ENCODE assay signal across 8 mouse cellular contexts in the genomic region with DNA sequence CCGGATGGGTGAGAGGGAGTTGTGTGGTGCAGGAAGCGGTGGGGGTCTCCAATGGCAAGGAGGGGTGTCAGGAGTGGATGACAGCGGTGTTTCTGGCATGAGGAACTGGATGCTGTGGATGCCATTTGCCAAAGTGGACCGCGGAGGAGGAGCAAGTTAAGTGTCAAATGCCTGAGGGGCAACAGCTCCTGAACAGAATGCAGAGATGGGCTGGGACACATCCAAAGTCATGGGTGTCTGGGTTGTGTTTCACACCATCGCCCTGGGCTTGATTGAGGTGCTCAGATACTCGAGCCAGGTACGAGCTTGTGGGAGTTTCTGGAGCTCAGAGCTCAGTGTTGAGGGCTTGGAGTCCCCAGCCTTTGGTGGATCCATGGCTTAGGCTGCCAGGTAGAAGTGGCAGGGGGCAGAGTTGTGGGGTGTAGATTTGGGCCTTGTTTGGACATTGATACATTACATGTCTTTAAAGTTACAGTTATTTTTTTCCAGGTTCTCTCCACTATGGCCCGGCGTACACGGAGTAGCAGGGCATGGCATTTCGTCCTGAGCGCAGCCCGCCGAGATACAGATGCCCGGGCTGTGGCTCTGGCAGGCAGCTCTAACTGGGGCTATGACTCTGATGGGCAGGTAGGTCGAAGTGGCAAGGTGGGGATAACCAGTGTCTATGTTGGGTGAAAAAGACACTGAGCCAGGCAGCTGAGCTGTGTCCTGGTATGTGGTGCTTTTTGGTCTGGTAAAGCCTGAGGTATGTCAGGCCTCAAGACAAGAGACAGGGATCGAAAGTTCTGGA. TPM values are rescaled to one million over a fixed set of nuclear protein-coding genes. Genes with fewer than 3 reads are reported as not detected.
DNase-seq lines count a peak whose midpoint lies in the region; ATAC-seq and TF ChIP-seq lines count a peak whose summit lies in the region.

No protein-coding gene starts in this region.

- H3K27me3 ChIP-seq in kidney, postnatal 0 days (ENCODE audit: insufficient read depth, low read length) = no peaks in the 10 kb centered on the region
- no peaks in the 10 kb centered on the region for H3K27me3 ChIP-seq in forebrain, embryonic 13.5 days
- no peaks in the 10 kb centered on the region for H3K27me3 ChIP-seq in liver, embryonic 11.5 days (replicated peaks; ENCODE audit: control insufficient read depth, insufficient read depth, low read length)

- 56% methylated on average over 18 of the region's 18 CpGs for WGBS in kidney, postnatal 0 days
- WGBS in forebrain, embryonic 13.5 days = 68% methylated on average over 18 of the region's 18 CpGs
- 60% methylated on average over 18 of the region's 18 CpGs for WGBS in liver, embryonic 11.5 days

- H3K27ac ChIP-seq in kidney, postnatal 0 days = peak overlapping the region; percentile 80
- 0 out of 2 replicates have a peak overlapping the region, but pooled peaks have one; percentile 44 for H3K27ac ChIP-seq in forebrain, embryonic 13.5 days
- peak overlapping the region; percentile 60; the same call in 1 of the 2 replicates for H3K27ac ChIP-seq in liver, embryonic 11.5 days (ENCODE audit: low read depth, low read length)

- no peaks in the 10 kb centered on the region for H3K9me3 ChIP-seq in kidney, postnatal 0 days (replicated peaks; ENCODE audit: low read length)
- H3K9me3 ChIP-seq in forebrain, embryonic 13.5 days (replicated peaks) = no peaks in the 10 kb centered on the region
- no peaks in the 10 kb centered on the region for H3K9me3 ChIP-seq in liver, embryonic 11.5 days (ENCODE audit: control insufficient read depth, low read length)

- H3K36me3 ChIP-seq in kidney, postnatal 0 days (ENCODE audit: insufficient read depth, low read length) = peaks cover 26% of the 10 kb centered on the region
- H3K36me3 ChIP-seq in forebrain, embryonic 13.5 days (ENCODE audit: poor library complexity, severe bottlenecking) = peaks cover 57% of the 10 kb centered on the region
- H3K36me3 ChIP-seq in liver, embryonic 11.5 days (ENCODE audit: control insufficient read depth, insufficient read depth, low read length) = peaks cover 42% of the 10 kb centered on the region

- H3K4me2 ChIP-seq in kidney, postnatal 0 days (ENCODE audit: low read length) = peak overlapping the region; percentile 76
- peak overlapping the region; percentile 90 for H3K4me2 ChIP-seq in forebrain, embryonic 13.5 days
- peak overlapping the region; percentile 96 for H3K4me2 ChIP-seq in liver, embryonic 11.5 days

- intact Hi-C loops in left cerebral cortex, postnatal 36 days (cut with DNase I) = loop anchor here (2.0 kb wide), 1 partner anchor 37 kb away; the partner anchor contains the start of gene Fahd1

- peak; percentile 13 for DNase-seq in kidney, postnatal 0 days (ENCODE audit: low spot score)
- no peak for DNase-seq in kidney, adult 8-10 months
- DNase-seq in ZHBTc4 (ENCODE audit: low read depth, low spot score) = peak; percentile 40
- DNase-seq in liver, embryonic 11.5 days (ENCODE audit: low spot score) = no peak
- no peak for DNase-seq in adrenal gland, postnatal 25 days
- no peak for DNase-seq in yolk sac, embryonic 10.5 days (ENCODE audit: low spot score)
- DNase-seq in left cerebral cortex, postnatal 36 days (ENCODE audit: low spot score in 2 of 2) = no peak

- peaks cover 6% of the 10 kb centered on the region for H3K4me1 ChIP-seq in kidney, postnatal 0 days (replicated peaks; ENCODE audit: insufficient read depth, low read length)
- H3K4me1 ChIP-seq in forebrain, embryonic 13.5 days = peaks cover 28% of the 10 kb centered on the region
- peaks cover 18% of the 10 kb centered on the region for H3K4me1 ChIP-seq in liver, embryonic 11.5 days (replicated peaks; ENCODE audit: control insufficient read depth, insufficient read depth, low read length)

- peak overlapping the region; percentile 76 for H3K4me3 ChIP-seq in kidney, postnatal 0 days (replicated peaks; ENCODE audit: low read depth, low read length)
- H3K4me3 ChIP-seq in forebrain, embryonic 13.5 days = peak overlapping the region; percentile 92
- peak overlapping the region; percentile 76 for H3K4me3 ChIP-seq in liver, embryonic 11.5 days (ENCODE audit: low read depth, low read length)

- ATAC-seq in kidney, postnatal 0 days (replicated peaks; ENCODE audit: low FRiP score, low read depth) = no peak
- no peak for ATAC-seq in forebrain, embryonic 13.5 days
- no peak for ATAC-seq in liver, embryonic 11.5 days (replicated peaks; ENCODE audit: low FRiP score)

- TF ChIP-seq CTCF in kidney, postnatal 0 days (IDR thresholded peaks at IDR 0.05; ENCODE audit: low read depth) = no peak

- H3K9ac ChIP-seq in kidney, postnatal 0 days (ENCODE audit: low read depth, low read length) = peak overlapping the region; percentile 77
- H3K9ac ChIP-seq in forebrain, embryonic 13.5 days = peak overlapping the region; percentile 86
- peak overlapping the region; percentile 80 for H3K9ac ChIP-seq in liver, embryonic 11.5 days (ENCODE audit: low read depth, low read length)

RNA-seq across cellular contexts. Expression of gene Spsb3, which starts 1.0 kb away (rescaled TPM):
- 53.4 and 55.9 TPM in 2 replicates for polyA plus RNA-seq in kidney, postnatal 0 days (2015; fragmentation: Nextera tagmentation; extraction: Ambion mirVana)
- polyA plus RNA-seq in forebrain, embryonic 13.5 days (2015; fragmentation: Nextera tagmentation; extraction: Ambion mirVana) = 64.3 and 67.4 TPM in 2 replicates
- polyA plus RNA-seq in liver, embryonic 11.5 days (2014; fragmentation: Nextera tagmentation; extraction: Ambion mirVana) = 35.0 and 40.9 TPM in 2 replicates
- 29.2 and 30.9 TPM in 2 replicates for total RNA-seq in adrenal gland, postnatal 25 days (2021)
- 10 to 100 TPM; 56.4 to 63.7 TPM for total RNA-seq in left cerebral cortex, postnatal 36 days (2021)

RNA-seq across cellular contexts. Expression of gene Nubp2, which starts 1.3 kb away (rescaled TPM):
- polyA plus RNA-seq in kidney, postnatal 0 days (2015; fragmentation: Nextera tagmentation; extraction: Ambion mirVana) = 55.9 and 57.5 TPM in 2 replicates
- polyA plus RNA-seq in forebrain, embryonic 13.5 days (2015; fragmentation: Nextera tagmentation; extraction: Ambion mirVana) = 68.5 and 76.9 TPM in 2 replicates
- 123 and 135 TPM in 2 replicates for polyA plus RNA-seq in liver, embryonic 11.5 days (2014; fragmentation: Nextera tagmentation; extraction: Ambion mirVana)
- 55.1 and 55.9 TPM in 2 replicates for total RNA-seq in adrenal gland, postnatal 25 days (2021)
- total RNA-seq in left cerebral cortex, postnatal 36 days (2021) = 10 to 100 TPM; 31.4 to 34.8 TPM

RNA-seq across cellular contexts. Expression of gene Eme2, which starts 7.4 kb away (rescaled TPM):
- polyA plus RNA-seq in kidney, postnatal 0 days (2015; fragmentation: Nextera tagmentation; extraction: Ambion mirVana) = 29.5 and 29.6 TPM in 2 replicates
- 31.3 and 36.5 TPM in 2 replicates for polyA plus RNA-seq in forebrain, embryonic 13.5 days (2015; fragmentation: Nextera tagmentation; extraction: Ambion mirVana)
- 21.9 and 23.4 TPM in 2 replicates for polyA plus RNA-seq in liver, embryonic 11.5 days (2014; fragmentation: Nextera tagmentation; extraction: Ambion mirVana)
- total RNA-seq in adrenal gland, postnatal 25 days (2021) = 54.0 and 69.2 TPM in 2 replicates
- total RNA-seq in left cerebral cortex, postnatal 36 days (2021) = 10 to 100 TPM; 47.4 to 60.0 TPM

RNA-seq across cellular contexts. Expression of gene Mrps34, which starts 7.4 kb away (rescaled TPM):
- polyA plus RNA-seq in kidney, postnatal 0 days (2015; fragmentation: Nextera tagmentation; extraction: Ambion mirVana) = 141 TPM in 2 replicates
- 81.4 and 85.4 TPM in 2 replicates for polyA plus RNA-seq in forebrain, embryonic 13.5 days (2015; fragmentation: Nextera tagmentation; extraction: Ambion mirVana)
- 123 and 129 TPM in 2 replicates for polyA plus RNA-seq in liver, embryonic 11.5 days (2014; fragmentation: Nextera tagmentation; extraction: Ambion mirVana)
- 147 and 189 TPM in 2 replicates for total RNA-seq in adrenal gland, postnatal 25 days (2021)
- 10 to 100 TPM; 61.8 to 74.6 TPM for total RNA-seq in left cerebral cortex, postnatal 36 days (2021)

RNA-seq across cellular contexts. Expression of gene Nme3, which starts 8.8 kb away (rescaled TPM):
- 87.1 and 93.1 TPM in 2 replicates for polyA plus RNA-seq in kidney, postnatal 0 days (2015; fragmentation: Nextera tagmentation; extraction: Ambion mirVana)
- 72.1 and 80.8 TPM in 2 replicates for polyA plus RNA-seq in forebrain, embryonic 13.5 days (2015; fragmentation: Nextera tagmentation; extraction: Ambion mirVana)
- polyA plus RNA-seq in liver, embryonic 11.5 days (2014; fragmentation: Nextera tagmentation; extraction: Ambion mirVana) = 70.5 and 76.3 TPM in 2 replicates
- total RNA-seq in adrenal gland, postnatal 25 days (2021) = 85.2 and 112 TPM in 2 replicates
- 10 to 100 TPM; 41.4 to 54.3 TPM for total RNA-seq in left cerebral cortex, postnatal 36 days (2021)

Comparison
In these comparisons a context has a peak if more than half of its experiments do, and no peak if none do; other contexts are left out.
1. DNase-seq: peak in kidney, postnatal 0 days (single experiment) and ZHBTc4 (single experiment); none in kidney, adult 8-10 months (0 of 2), liver, embryonic 11.5 days (single experiment), adrenal gland, postnatal 25 days (single experiment), yolk sac, embryonic 10.5 days (single experiment) and left cerebral cortex, postnatal 36 days (0 of 2).
2. Peak in every context shown above with its lines, with median percentiles within 50 percentile points of each other: H3K27ac ChIP-seq, H3K4me2 ChIP-seq, H3K4me3 ChIP-seq and H3K9ac ChIP-seq.